Mouse (Mus musculus) testis, adult 2 months (tissue): ENCODE measurements around the gene Cacng2.
"Not testable (repeated sequence)": the region's sequence is repeated elsewhere in the genome, so short reads cannot be mapped to it uniquely, and the experiment has no call there.

Experiments
- CTCF ChIP-seq: fragments of 200-500 bp; IDR thresholded peaks from 2 replicates; pipeline ENCODE4 v1.5.1; 2012; ENCODE audit warnings: low read depth, mild to moderate bottlenecking, inconsistent platforms, low read length, moderate library complexity; ENCODE audit not compliant: control insufficient read depth, insufficient read depth, insufficient replicate concordance
- POLR2A ChIP-seq: fragments of 200-500 bp; IDR thresholded peaks from 2 replicates; pipeline ENCODE4 v1.6.1; 2012; ENCODE audit warnings: low read depth, mild to moderate bottlenecking, inconsistent platforms, low read length, moderate library complexity; ENCODE audit not compliant: control insufficient read depth

DNA sequence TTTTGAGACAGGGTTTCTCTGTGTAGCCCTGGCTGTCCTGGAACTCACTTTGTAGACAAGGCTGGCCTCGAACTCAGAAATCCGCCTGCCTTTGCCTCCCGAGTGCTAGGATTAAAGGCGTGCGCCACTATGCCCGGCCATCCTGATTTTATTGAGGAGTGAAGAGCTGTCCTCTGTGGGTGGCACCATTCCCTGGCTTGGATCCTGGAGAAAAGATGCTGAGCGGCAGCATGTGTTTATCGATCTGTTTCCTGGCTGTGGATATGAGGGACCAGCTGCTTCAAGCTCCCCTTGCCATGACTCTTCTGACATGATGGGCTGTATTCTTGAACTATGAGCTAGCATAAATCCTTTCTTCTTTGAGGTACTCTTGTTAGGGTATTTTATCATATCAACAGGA is 111.6 kb downstream of the Cacng2 start:
- TF ChIP-seq CTCF, POLR2A: not testable (repeated sequence)
